In the genomic region with DNA sequence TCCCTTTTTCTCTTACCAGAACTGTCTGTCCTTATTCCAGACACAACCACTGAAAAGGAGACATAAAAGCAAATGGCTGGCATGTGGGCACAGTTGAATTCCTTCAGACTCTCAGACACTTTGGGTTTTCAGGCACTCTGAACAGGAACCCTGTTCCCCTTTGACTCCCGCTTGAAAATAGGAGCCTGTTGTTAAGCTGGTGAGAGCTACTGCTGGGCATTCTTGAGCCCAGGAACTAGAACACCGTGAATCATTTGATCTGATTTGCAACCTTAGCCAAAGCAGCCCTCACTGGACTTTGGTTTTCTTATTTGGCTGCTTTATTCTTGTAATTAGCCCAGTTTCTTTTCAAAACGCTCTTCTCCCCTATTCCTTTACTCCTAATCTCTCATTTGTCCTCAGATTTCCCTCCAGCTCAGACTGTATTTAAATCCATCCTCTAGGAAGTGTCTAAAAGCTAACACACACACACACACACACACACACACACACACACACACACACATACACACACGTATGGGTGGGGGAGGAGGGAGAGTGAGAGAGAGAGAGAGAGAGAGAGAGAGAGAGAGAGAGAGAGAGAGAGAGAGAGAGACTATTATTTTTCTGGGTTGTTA, we compare ENCODE assay signal across 15 mouse cellular contexts.
A peak's percentile ranks its signal among the peaks of the same experiment; 100 is the strongest.
DNase-seq lines count a peak whose midpoint lies in the region; ATAC-seq and TF ChIP-seq lines count a peak whose summit lies in the region.
"Had no signal": no experiment of that assay in that cellular context is flagged by ENCODE, and none has a peak within 500 bp of the region (broad histone marks: within the 10 kb centered on the region; RNA-seq: fewer than 3 reads in every experiment).

No protein-coding gene starts in this region.

- no peak for TF ChIP-seq CTCF in gastrocnemius, adult 2 months (IDR thresholded peaks at IDR 0.05)

- H3K4me2 ChIP-seq in forebrain, embryonic 13.5 days = no peak overlapping the region
- H3K4me2 ChIP-seq: heart, embryonic 11.5 days; kidney, embryonic 15.5 days; lung, embryonic 14.5 days; midbrain, embryonic 13.5 days had no signal

- no peaks in the 10 kb centered on the region for H3K36me3 ChIP-seq in forebrain, embryonic 13.5 days (ENCODE audit: poor library complexity, severe bottlenecking)
- H3K36me3 ChIP-seq: kidney, embryonic 15.5 days; midbrain, embryonic 13.5 days had no signal

- H3K9me3 ChIP-seq in forebrain, embryonic 13.5 days (replicated peaks) = no peaks in the 10 kb centered on the region
- H3K9me3 ChIP-seq: kidney, embryonic 15.5 days; midbrain, embryonic 13.5 days had no signal

- H3K27ac ChIP-seq in forebrain, embryonic 13.5 days = no peak overlapping the region
- H3K27ac ChIP-seq in gastrocnemius, adult 2 months = no peak overlapping the region

- no peak for DNase-seq in frontal cortex, postnatal 10 days (ENCODE audit: low spot score in 2 of 2)
- DNase-seq in right cerebral cortex, postnatal 10 days (ENCODE audit: low spot score in 2 of 2) = peak; percentile 35 to 58
- DNase-seq in right cerebral cortex, postnatal 14 days = no peak
- no peak for DNase-seq in gastrocnemius, adult 2 months
- DNase-seq in adrenal gland, postnatal 10 days = no peak
- no peak for DNase-seq in left cerebral cortex, adult 18-20 months (ENCODE audit: low spot score in 2 of 2)
- DNase-seq: cerebellum, adult 18-20 months; gastrocnemius, postnatal 10 days; heart, postnatal 36 days; lung, embryonic 14.5 days had no signal

- no peak overlapping the region for H3K9ac ChIP-seq in forebrain, embryonic 13.5 days
- H3K9ac ChIP-seq: kidney, embryonic 15.5 days; lung, embryonic 14.5 days had no signal

- peak; percentile 38 for ATAC-seq in frontal cortex, adult (ENCODE audit: low TSS enrichment)
- peak; percentile 51 for ATAC-seq in forebrain, embryonic 13.5 days

- intact Hi-C loops in gastrocnemius, adult 2 months (cut with DNase I) = no loop called here

- peaks cover 25% of the 10 kb centered on the region for H3K4me1 ChIP-seq in forebrain, embryonic 13.5 days

- no peak overlapping the region for H3K4me3 ChIP-seq in forebrain, embryonic 13.5 days
- H3K4me3 ChIP-seq in gastrocnemius, adult 2 months = no peak overlapping the region
- H3K4me3 ChIP-seq: kidney, embryonic 15.5 days; midbrain, embryonic 13.5 days had no signal

- WGBS in forebrain, embryonic 13.5 days = 2% methylated on average over 4 of the region's 4 CpGs

- H3K27me3 ChIP-seq in forebrain, embryonic 13.5 days = no peaks in the 10 kb centered on the region
- H3K27me3 ChIP-seq: kidney, embryonic 15.5 days; midbrain, embryonic 13.5 days had no signal

Comparison
In these comparisons a context has a peak if more than half of its experiments do, and no peak if none do; other contexts are left out.
1. DNase-seq: peak in right cerebral cortex, postnatal 10 days (2 of 2); none in frontal cortex, postnatal 10 days (0 of 2), right cerebral cortex, postnatal 14 days (single experiment), gastrocnemius, adult 2 months (single experiment), adrenal gland, postnatal 10 days (single experiment) and left cerebral cortex, adult 18-20 months (0 of 2).